Mouse (Mus musculus): ENCODE data around the gene Ykt6. TPM values are rescaled to one million over a fixed set of nuclear protein-coding genes. Genes with fewer than 3 reads are reported as not detected.
A peak's percentile ranks its signal among the peaks of the same experiment; 100 is the strongest.

The Ykt6 gene
- 40.2 and 40.9 TPM in 2 replicates for polyA plus RNA-seq (2015; fragmentation: Nextera tagmentation; extraction: Ambion mirVana)

- H3K4me1 ChIP-seq (ENCODE audit: insufficient read depth, low read depth, low read length): peaks cover 7% of the 10 kb centered on the region; the same call in 1 of the 2 replicates
- 0 out of 2 replicates have a peak, but pooled peaks cover under 1% of the 10 kb centered on the region for H3K36me3 ChIP-seq (ENCODE audit: insufficient read depth, low read length)
- DNase-seq (ENCODE audit: low spot score) (peak; percentile 99), ATAC-seq (peak; percentile 98)
- no peaks in the 10 kb centered on the region for H3K27me3 ChIP-seq (replicated peaks; ENCODE audit: insufficient read depth, low read length)
- 2% methylated on average over 65 of the region's 71 CpGs for WGBS
- TF ChIP-seq CTCF (IDR thresholded peaks at IDR 0.05): no peak
- H3K4me3 ChIP-seq (ENCODE audit: low read depth, low read length): peak within 1 kb of the TSS; percentile 75
- H3K27ac ChIP-seq (ENCODE audit: low read length): peak within 1 kb of the TSS; percentile 95
- peak within 1 kb of the TSS; percentile 98 for H3K9ac ChIP-seq (replicated peaks; ENCODE audit: low read depth)
- H3K9me3 ChIP-seq (ENCODE audit: low read length): no peaks in the 10 kb centered on the region
- peak within 1 kb of the TSS; percentile 87 for H3K4me2 ChIP-seq (replicated peaks; ENCODE audit: low read depth, low read length)
These were observed at the start of gene Ykt6 for GRCm38 (mm10) chr11:5955546-5956276. Gene Ykt6 (plus strand): TSS chr11:5955693.

GRCm38 (mm10) chr11:5905778-5906518 is 49.5 kb upstream of the Ykt6 start:
- no peak overlapping the region for H3K4me2 ChIP-seq (replicated peaks; ENCODE audit: low read depth, low read length)
- no peaks in the 10 kb centered on the region; the same call in 1 of the 2 replicates for H3K4me1 ChIP-seq (ENCODE audit: insufficient read depth, low read depth, low read length)
- no peak for DNase-seq (ENCODE audit: low spot score)
- 82% methylated on average over 10 of the region's 10 CpGs for WGBS
- no peak overlapping the region for H3K27ac ChIP-seq (ENCODE audit: low read length)
- H3K9ac ChIP-seq (replicated peaks; ENCODE audit: low read depth): no peak overlapping the region
- H3K27me3 ChIP-seq (replicated peaks; ENCODE audit: insufficient read depth, low read length): no peaks in the 10 kb centered on the region
- TF ChIP-seq CTCF (IDR thresholded peaks at IDR 0.05) (no peak), EP300 (IDR thresholded peaks at IDR 0.05) (no peak)
- H3K4me3 ChIP-seq (ENCODE audit: low read depth, low read length): no peak overlapping the region
- H3K36me3 ChIP-seq (ENCODE audit: insufficient read depth, low read length): no peaks in the 10 kb centered on the region
- ATAC-seq: no peak
- H3K9me3 ChIP-seq (ENCODE audit: low read length): no peaks in the 10 kb centered on the region

- DNase-seq (ENCODE audit: low spot score) (no peak), ATAC-seq (no peak)
- Histone ChIP-seq H3K27ac (ENCODE audit: low read length) (no peak overlapping the region), H3K4me2 (replicated peaks; ENCODE audit: low read depth, low read length) (no peak overlapping the region), H3K36me3 (ENCODE audit: insufficient read depth, low read length) (no peaks in the 10 kb centered on the region), H3K27me3 (replicated peaks; ENCODE audit: insufficient read depth, low read length) (no peaks in the 10 kb centered on the region), H3K9ac (replicated peaks; ENCODE audit: low read depth) (no peak overlapping the region), H3K4me3 (ENCODE audit: low read depth, low read length) (no peak overlapping the region), H3K4me1 (ENCODE audit: insufficient read depth, low read depth, low read length) (no peaks in the 10 kb centered on the region; the same call in 1 of the 2 replicates), H3K9me3 (ENCODE audit: low read length) (no peaks in the 10 kb centered on the region)
- no peak for TF ChIP-seq CTCF (IDR thresholded peaks at IDR 0.05)
- no peak for TF ChIP-seq EP300 (IDR thresholded peaks at IDR 0.05)
- 57% methylated on average over 5 of the region's 5 CpGs for WGBS
These were observed 48.4 kb upstream of the Ykt6 start for GRCm38 (mm10) chr11:5907096-5907495.

- peak; percentile 47 for DNase-seq (ENCODE audit: low spot score)
These were observed 46.9 kb upstream of the Ykt6 start for GRCm38 (mm10) chr11:5908642-5909041.

GRCm38 (mm10) chr11:5912635-5913034 is 42.9 kb upstream of the Ykt6 start:
- no peak overlapping the region for H3K27ac ChIP-seq (ENCODE audit: low read length)
- H3K27me3 ChIP-seq (replicated peaks; ENCODE audit: insufficient read depth, low read length): no peaks in the 10 kb centered on the region
- no peak overlapping the region for H3K4me2 ChIP-seq (replicated peaks; ENCODE audit: low read depth, low read length)
- 16% methylated on average over 5 of the region's 5 CpGs for WGBS
- DNase-seq (ENCODE audit: low spot score) (peak; percentile 72), ATAC-seq (peak; percentile 59; the same call in 1 of the 2 replicates)
- H3K36me3 ChIP-seq (ENCODE audit: insufficient read depth, low read length): no peaks in the 10 kb centered on the region
- TF ChIP-seq CTCF (IDR thresholded peaks at IDR 0.05): peak; percentile 80
- no peak for TF ChIP-seq EP300 (IDR thresholded peaks at IDR 0.05)
- H3K4me1 ChIP-seq (ENCODE audit: insufficient read depth, low read depth, low read length): no peaks in the 10 kb centered on the region
- H3K9me3 ChIP-seq (ENCODE audit: low read length): no peaks in the 10 kb centered on the region
- H3K9ac ChIP-seq (replicated peaks; ENCODE audit: low read depth): no peak overlapping the region
- H3K4me3 ChIP-seq (ENCODE audit: low read depth, low read length): no peak overlapping the region

More at GRCm38 (mm10) chr11:5908642-5909041, 46.9 kb upstream of the Ykt6 start:
- no peak overlapping the region for H3K27ac ChIP-seq (ENCODE audit: low read length)
- ATAC-seq: no peak; the same call in 1 of the 2 replicates
- no peaks in the 10 kb centered on the region for H3K36me3 ChIP-seq (ENCODE audit: insufficient read depth, low read length)
- TF ChIP-seq CTCF (IDR thresholded peaks at IDR 0.05): no peak
- TF ChIP-seq EP300 (IDR thresholded peaks at IDR 0.05): no peak
- H3K9me3 ChIP-seq (ENCODE audit: low read length): no peaks in the 10 kb centered on the region
- no peak overlapping the region for H3K4me3 ChIP-seq (ENCODE audit: low read depth, low read length)
- H3K4me1 ChIP-seq (ENCODE audit: insufficient read depth, low read depth, low read length): no peaks in the 10 kb centered on the region
- 33% methylated on average over 4 of the region's 4 CpGs for WGBS
- no peak overlapping the region for H3K4me2 ChIP-seq (replicated peaks; ENCODE audit: low read depth, low read length)
- H3K9ac ChIP-seq (replicated peaks; ENCODE audit: low read depth): no peak overlapping the region
- H3K27me3 ChIP-seq (replicated peaks; ENCODE audit: insufficient read depth, low read length): no peaks in the 10 kb centered on the region

- H3K9me3 ChIP-seq (ENCODE audit: low read length): no peaks in the 10 kb centered on the region
- H3K36me3 ChIP-seq (ENCODE audit: insufficient read depth, low read length): no peaks in the 10 kb centered on the region
- H3K9ac ChIP-seq (replicated peaks; ENCODE audit: low read depth): no peak overlapping the region
- TF ChIP-seq EP300 (IDR thresholded peaks at IDR 0.05) (no peak), CTCF (IDR thresholded peaks at IDR 0.05) (no peak)
- H3K27ac ChIP-seq (ENCODE audit: low read length): no peak overlapping the region
- no peak overlapping the region for H3K4me2 ChIP-seq (replicated peaks; ENCODE audit: low read depth, low read length)
- ATAC-seq: no peak
- no peaks in the 10 kb centered on the region for H3K27me3 ChIP-seq (replicated peaks; ENCODE audit: insufficient read depth, low read length)
- no peak for DNase-seq (ENCODE audit: low spot score)
- no peak overlapping the region for H3K4me3 ChIP-seq (ENCODE audit: low read depth, low read length)
- no peaks in the 10 kb centered on the region for H3K4me1 ChIP-seq (ENCODE audit: insufficient read depth, low read depth, low read length)
- 43% methylated on average over 8 of the region's 8 CpGs for WGBS
These were observed 42.2 kb upstream of the Ykt6 start for GRCm38 (mm10) chr11:5913256-5913655.
